Mouse (Mus musculus) heart, adult 2 months (tissue): ENCODE data around the gene Tnp2. TPM values are rescaled to one million over a fixed set of nuclear protein-coding genes. Genes with fewer than 3 reads are reported as not detected.

Source experiments
- DNase-seq, 2 experiments: peaks; one replicate each; pipeline ENCODE4 v3.0.0; 2021
- H3K27ac ChIP-seq: fragments of 200-600 bp; 2 replicates; pipeline ENCODE4 v1.8.1; 2022
- H3K27me3 ChIP-seq: fragments of 200-500 bp; 2 replicates; pipeline ENCODE4 v1.6.1; 2012; ENCODE audit warnings: mild to moderate bottlenecking, low read length, inconsistent platforms, mixed read lengths; ENCODE audit not compliant: control insufficient read depth, insufficient read depth
- H3K36me3 ChIP-seq: fragments of 200-500 bp; 2 replicates; pipeline ENCODE4 v1.6.1; 2012; ENCODE audit warnings: low read length, inconsistent platforms; ENCODE audit not compliant: control insufficient read depth, insufficient read depth
- H3K4me1 ChIP-seq: fragments of 200-500 bp; 2 replicates; pipeline ENCODE4 v1.6.1; 2011; ENCODE audit warnings: low read length; ENCODE audit not compliant: control insufficient read depth, insufficient read depth
- H3K4me3 ChIP-seq: fragments of 200-600 bp; 2 replicates; pipeline ENCODE4 v1.8.1; 2022
- H3K79me2 ChIP-seq: fragments of 200-500 bp; replicated peaks from 2 replicates; pipeline ENCODE4 v1.6.1; 2012; ENCODE audit warnings: mild to moderate bottlenecking, inconsistent platforms, low read length, moderate library complexity, mixed read lengths; ENCODE audit not compliant: control insufficient read depth, insufficient read depth
- H3K9ac ChIP-seq: fragments of 200-500 bp; 2 replicates; pipeline ENCODE4 v1.6.1; 2012; ENCODE audit warnings: low read depth, mild to moderate bottlenecking, control low read depth, inconsistent platforms, low read length, mixed read lengths
- CTCF ChIP-seq: fragments of 200-600 bp; IDR thresholded peaks from 2 replicates; pipeline ENCODE4 v1.8.1; 2022; ENCODE audit warnings: antibody characterized with exemption, mild to moderate bottlenecking, moderate library complexity
- EP300 ChIP-seq: fragments of 200-500 bp; IDR thresholded peaks from 2 replicates; pipeline ENCODE4 v1.6.1; 2011; ENCODE audit warnings: low read depth, low read length, control low read depth; ENCODE audit not compliant: insufficient read depth
- POLR2A ChIP-seq: fragments of 200-500 bp; IDR thresholded peaks from 2 replicates; pipeline ENCODE4 v1.6.1; 2011; ENCODE audit warnings: mild to moderate bottlenecking, low read depth, low read length, control low read depth; ENCODE audit not compliant: insufficient read depth
- WGBS: fragments of 180-500 bp; shearing (Covaris S2); methylation state at CpG from one replicate; pipeline ENCODE4 v1.1.7; 2018; 5-methylcytosine and 5-hydroxymethylcytosine counted together
- intact Hi-C: fragments of 180-260 bp; cut with DNase I; formaldehyde crosslinking; loops from one replicate; pipeline ENCODE4 v1.15.1; 2025
- long read RNA-seq: library from polyadenylated mRNA; stranded (forward); transcript quantifications from one replicate; pipeline ENCODE4 v2.0.0, GENCODE M21; 2021
- polyA plus RNA-seq: library from polyadenylated mRNA; depleted of rRNA; stranded (reverse); fragments of >200 nt; gene quantifications from 2 replicates; pipeline ENCODE4 v1.2.3, GENCODE M21; 2012; rRNA removed
- total RNA-seq, 2 experiments: library from RNA; stranded (reverse); gene quantifications; 2 replicates each; pipeline ENCODE4 v1.2.3; 2021

The Tnp2 gene
- total RNA-seq (not detected), polyA plus RNA-seq (4.9 and 6.8 TPM in 2 replicates)
- long read RNA-seq, result 0 reads

GRCm38 (mm10) chr16:10788271-10788670 lies at the start of gene Tnp2:
TSS of gene Tnp2 (minus strand) at chr16:10788660.
- Histone ChIP-seq H3K27ac (no peak within 1 kb of the TSS), H3K4me3 (no peak within 1 kb of the TSS), H3K27me3 (no peaks in the 10 kb centered on the region), H3K9ac (no peak within 1 kb of the TSS), H3K79me2 (no peaks in the 10 kb centered on the region), H3K4me1 (peaks cover 10% of the 10 kb centered on the region), H3K36me3 (no peaks in the 10 kb centered on the region)
- intact Hi-C loops, result no loop called here
- DNase-seq, result no peak
- 73% methylated on average over 16 of the region's 16 CpGs for WGBS
- no peak for TF ChIP-seq EP300
- no peak for TF ChIP-seq POLR2A
- TF ChIP-seq CTCF, result no peak

GRCm38 (mm10) chr16:10837903-10838302 lies 49.4 kb upstream of the Tnp2 start:
- WGBS, result 80% methylated on average over 1 of the region's 1 CpGs

GRCm38 (mm10) chr16:10837250-10837649 lies 48.8 kb upstream of the Tnp2 start:
- Histone ChIP-seq H3K9ac (no peak overlapping the region), H3K27me3 (no peaks in the 10 kb centered on the region), H3K79me2 (no peaks in the 10 kb centered on the region), H3K4me3 (no peak overlapping the region), H3K4me1 (peaks cover 5% of the 10 kb centered on the region), H3K36me3 (no peaks in the 10 kb centered on the region), H3K27ac (no peak overlapping the region)
- intact Hi-C loops, result no loop called here
- DNase-seq, result no peak
- WGBS, result 85% methylated on average over 3 of the region's 3 CpGs
- no peak for TF ChIP-seq CTCF
- TF ChIP-seq EP300, result no peak
- TF ChIP-seq POLR2A, result no peak

More at GRCm38 (mm10) chr16:10837903-10838302, 49.4 kb upstream of the Tnp2 start:
- peaks cover 5% of the 10 kb centered on the region for H3K4me1 ChIP-seq
- no peaks in the 10 kb centered on the region for H3K36me3 ChIP-seq
- intact Hi-C loops, result no loop called here
- no peaks in the 10 kb centered on the region for H3K27me3 ChIP-seq
- DNase-seq, result no peak
- no peak overlapping the region for H3K27ac ChIP-seq
- no peak for TF ChIP-seq EP300
- TF ChIP-seq CTCF, result no peak
- TF ChIP-seq POLR2A, result no peak
- no peak overlapping the region for H3K9ac ChIP-seq
- no peaks in the 10 kb centered on the region for H3K79me2 ChIP-seq
- no peak overlapping the region for H3K4me3 ChIP-seq

- Histone ChIP-seq H3K4me3 (no peak overlapping the region), H3K9ac (no peak overlapping the region), H3K27ac (no peak overlapping the region), H3K27me3 (no peaks in the 10 kb centered on the region), H3K79me2 (no peaks in the 10 kb centered on the region), H3K4me1 (peaks cover 5% of the 10 kb centered on the region), H3K36me3 (no peaks in the 10 kb centered on the region)
- intact Hi-C loops, result no loop called here
- TF ChIP-seq EP300, result no peak
- TF ChIP-seq CTCF, result no peak
- no peak for TF ChIP-seq POLR2A
- WGBS, result 96% methylated on average over 3 of the region's 3 CpGs
- DNase-seq, result no peak
These were observed 47.9 kb upstream of the Tnp2 start for GRCm38 (mm10) chr16:10836388-10836787.

GRCm38 (mm10) chr16:10834911-10835587 lies 46.6 kb upstream of the Tnp2 start, which contains the start of gene Rmi2:
TSS of gene Rmi2 (plus strand) at chr16:10835059.
- intact Hi-C loops, result no loop called here
- no peak within 1 kb of the TSS for H3K27ac ChIP-seq
- H3K9ac ChIP-seq, result peak within 1 kb of the TSS; percentile 68
- WGBS, result 2% methylated on average over 69 of the region's 69 CpGs
- DNase-seq, result peak; percentile 90 to 91
- no peaks in the 10 kb centered on the region for H3K79me2 ChIP-seq
- peak within 1 kb of the TSS; percentile 63 for H3K4me3 ChIP-seq
- no peaks in the 10 kb centered on the region for H3K27me3 ChIP-seq
- TF ChIP-seq CTCF (peak; percentile 17; the same call in 1 of the 2 replicates), POLR2A (no peak)
- H3K36me3 ChIP-seq, result no peaks in the 10 kb centered on the region
- peaks cover 5% of the 10 kb centered on the region for H3K4me1 ChIP-seq

- Histone ChIP-seq H3K27ac (no peak overlapping the region), H3K36me3 (no peaks in the 10 kb centered on the region), H3K27me3 (no peaks in the 10 kb centered on the region), H3K9ac (no peak overlapping the region), H3K4me1 (peaks cover 5% of the 10 kb centered on the region), H3K79me2 (no peaks in the 10 kb centered on the region), H3K4me3 (peak overlapping the region; percentile 63)
- no peak for DNase-seq
- intact Hi-C loops, result no loop called here
- 4% methylated on average over 12 of the region's 12 CpGs for WGBS
- TF ChIP-seq EP300, result no peak
- no peak for TF ChIP-seq POLR2A
- no peak for TF ChIP-seq CTCF
These were observed 46.1 kb upstream of the Tnp2 start for GRCm38 (mm10) chr16:10834542-10834910.
